Mouse (Mus musculus) frontal cortex, adult (tissue): Measurements from ENCODE around the gene Nrxn1.

Source experiments
- ATAC-seq: cut with Nextera tagmentation; 2 replicates; pipeline ENCODE4 v1.9.2; 2017; ENCODE audit warnings: mild to moderate bottlenecking, moderate library complexity, mixed read lengths; ENCODE audit not compliant: low TSS enrichment

Nrxn1 gene

GRCm38 (mm10) chr17:90990747-90991146 lies 102.1 kb downstream of the Nrxn1 start:
- 0 out of 2 replicates have a peak, but pooled peaks have one; percentile 38 for ATAC-seq

- ATAC-seq: peak; percentile 67
Measured at GRCm38 (mm10) chr17:90962904-90963531, 129.9 kb downstream of the Nrxn1 start.

- ATAC-seq: peak; percentile 31; the same call in 1 of the 2 replicates
Measured at GRCm38 (mm10) chr17:90955221-90955620, 137.7 kb downstream of the Nrxn1 start.

GRCm38 (mm10) chr17:90934929-90935328 lies 157.9 kb downstream of the Nrxn1 start:
- ATAC-seq: no peak

GRCm38 (mm10) chr17:90913320-90913719 lies 179.6 kb downstream of the Nrxn1 start:
- ATAC-seq: no peak

- no peak for ATAC-seq
Measured at GRCm38 (mm10) chr17:90912746-90913145, 180.1 kb downstream of the Nrxn1 start.

- ATAC-seq: 0 out of 2 replicates have a peak, but pooled peaks have one; percentile 31
Measured at GRCm38 (mm10) chr17:90912341-90912740, 180.5 kb downstream of the Nrxn1 start.

GRCm38 (mm10) chr17:90906118-90907093 lies 186.5 kb downstream of the Nrxn1 start:
- peak; percentile 83 for ATAC-seq

GRCm38 (mm10) chr17:90905143-90905542 lies 187.7 kb downstream of the Nrxn1 start:
- ATAC-seq: peak; percentile 59

GRCm38 (mm10) chr17:90892327-90893259 lies 200.3 kb downstream of the Nrxn1 start:
- ATAC-seq: peak; percentile 99

GRCm38 (mm10) chr17:90891711-90892110 lies 201.2 kb downstream of the Nrxn1 start:
- no peak for ATAC-seq

GRCm38 (mm10) chr17:90857225-90857624 lies 235.6 kb downstream of the Nrxn1 start:
- ATAC-seq: no peak

GRCm38 (mm10) chr17:90843876-90844275 lies 249.0 kb downstream of the Nrxn1 start:
- ATAC-seq: no peak

- ATAC-seq: no peak
Measured at GRCm38 (mm10) chr17:90843072-90843611, 249.7 kb downstream of the Nrxn1 start.

GRCm38 (mm10) chr17:90837022-90837414 lies 255.9 kb downstream of the Nrxn1 start:
- ATAC-seq: no peak

- no peak for ATAC-seq
Measured at GRCm38 (mm10) chr17:90836154-90837021, 256.5 kb downstream of the Nrxn1 start.

- ATAC-seq: no peak
Measured at GRCm38 (mm10) chr17:90818340-90818739, 274.5 kb downstream of the Nrxn1 start.

- no peak for ATAC-seq
Measured at GRCm38 (mm10) chr17:90817898-90818297, 275.0 kb downstream of the Nrxn1 start.

- ATAC-seq: peak; percentile 8; the same call in 1 of the 2 replicates
Measured at GRCm38 (mm10) chr17:90815306-90815705, 277.6 kb downstream of the Nrxn1 start.

- ATAC-seq: no peak
Measured at GRCm38 (mm10) chr17:90813760-90814159, 279.1 kb downstream of the Nrxn1 start.
